In genomic region chr5:108628891-108629633, GRCm38 (mm10) we compare ENCODE assay signal across 8 mouse cellular contexts. TPM values are rescaled to one million over a fixed set of nuclear protein-coding genes. Genes with fewer than 3 reads are reported as not detected.
A peak's percentile ranks its signal among the peaks of the same experiment; 100 is the strongest.
DNase-seq lines count a peak whose midpoint lies in the region; ATAC-seq lines count a peak whose summit lies in the region.

No protein-coding gene starts in this region.

- H3K4me3 ChIP-seq in lung, embryonic 15.5 days, result peak overlapping the region; percentile 90
- peak overlapping the region; percentile 96 for H3K4me3 ChIP-seq in macrophage (ENCODE audit: inconsistent target)

- DNase-seq in lung, postnatal 4 days, result no peak
- peak; percentile 36 for DNase-seq in ZHBTc4 (ENCODE audit: low read depth, low spot score)
- DNase-seq in right cerebral cortex, adult 2 months (ENCODE audit: low spot score in 2 of 2), result no peak
- no peak for DNase-seq in spleen, postnatal 4 days (ENCODE audit: low spot score in 2 of 2)
- DNase-seq in retina, postnatal 1 day, result no peak

- peak overlapping the region; percentile 86 for H3K4me2 ChIP-seq in lung, embryonic 15.5 days

- peak overlapping the region; percentile 95 for H3K9ac ChIP-seq in lung, embryonic 15.5 days

- peak; percentile 88 for ATAC-seq in lung, embryonic 15.5 days (ENCODE audit: borderline replicate concordance, extremely low read depth, low FRiP score, low TSS enrichment)
- ATAC-seq in granulocyte monocyte progenitor cell, adult 5-6 weeks (replicated peaks; ENCODE audit: poor library complexity, severe bottlenecking), result peak; percentile 38

- peaks cover 63% of the 10 kb centered on the region for H3K79me2 ChIP-seq in macrophage (ENCODE audit: inconsistent target)

- H3K4me1 ChIP-seq in lung, embryonic 15.5 days, result peaks cover 23% of the 10 kb centered on the region

- H3K27ac ChIP-seq in lung, embryonic 15.5 days, result peak overlapping the region; percentile 89
- H3K27ac ChIP-seq in macrophage, result peak overlapping the region; percentile 82

- 2% methylated on average over 32 of the region's 32 CpGs for WGBS in lung, embryonic 15.5 days
- 1% methylated on average over 32 of the region's 32 CpGs for WGBS in macrophage (ENCODE audit: missing documents)

- no peaks in the 10 kb centered on the region for H3K27me3 ChIP-seq in lung, embryonic 15.5 days

- H3K36me3 ChIP-seq in lung, embryonic 15.5 days, result peaks cover 5% of the 10 kb centered on the region; the same call in 1 of the 2 replicates
- H3K36me3 ChIP-seq in macrophage (ENCODE audit: inconsistent target), result peaks cover 10% of the 10 kb centered on the region

- H3K9me3 ChIP-seq in lung, embryonic 15.5 days, result no peaks in the 10 kb centered on the region

RNA-seq across cellular contexts. Expression of gene Gak, which starts 0.5 kb away (rescaled TPM):
- polyA plus RNA-seq in lung, embryonic 15.5 days (2015; fragmentation: Nextera tagmentation; extraction: Ambion mirVana), result 46.5 and 49.0 TPM in 2 replicates
- 78.7 and 82.2 TPM in 2 replicates for total RNA-seq in granulocyte monocyte progenitor cell, adult 5-6 weeks (2014; fragmentation: Nextera tagmentation)
- 91.8 and 111 TPM in 2 replicates for total RNA-seq in granulocyte monocyte progenitor cell, adult 5-6 weeks (2017)
- 100 to 1,000 TPM; 171 to 386 (median 270) TPM for total RNA-seq in macrophage (2018; cell fraction: chromatin; rRNA removed)
- 100 to 1,000 TPM in 20 of 26 experiments, 10 to 100 TPM in 6; 90.1 to 119 (median 107) TPM for total RNA-seq in macrophage (2018; cell fraction: cytosol; rRNA removed)
- total RNA-seq in macrophage (2018; cell fraction: nucleus; rRNA removed), result 100 to 1,000 TPM; 124 to 231 (median 179) TPM
- polyA plus RNA-seq in macrophage (2018), result 90.7 to 115 TPM (median 92.4 TPM) in 3 replicates

RNA-seq across cellular contexts. Expression of gene Tmem175, which starts 0.5 kb away (rescaled TPM):
- polyA plus RNA-seq in lung, embryonic 15.5 days (2015; fragmentation: Nextera tagmentation; extraction: Ambion mirVana), result 28.3 and 29.5 TPM in 2 replicates
- 24.4 and 29.3 TPM in 2 replicates for total RNA-seq in granulocyte monocyte progenitor cell, adult 5-6 weeks (2014; fragmentation: Nextera tagmentation)
- 11.0 and 17.6 TPM in 2 replicates for total RNA-seq in granulocyte monocyte progenitor cell, adult 5-6 weeks (2017)
- 10 to 100 TPM in 21 of 26 experiments, 1 to 10 TPM in 5; 4.2 to 72.9 (median 25.0) TPM for total RNA-seq in macrophage (2018; cell fraction: chromatin; rRNA removed)
- 10 to 100 TPM; 19.2 to 37.3 (median 26.2) TPM for total RNA-seq in macrophage (2018; cell fraction: cytosol; rRNA removed)
- 10 to 100 TPM; 12.0 to 76.8 (median 26.2) TPM for total RNA-seq in macrophage (2018; cell fraction: nucleus; rRNA removed)
- 20.7 to 30.7 TPM (median 24.4 TPM) in 3 replicates for polyA plus RNA-seq in macrophage (2018)

RNA-seq across cellular contexts. Expression of gene Idua, which starts 31.1 kb away (rescaled TPM):
- polyA plus RNA-seq in lung, embryonic 15.5 days (2015; fragmentation: Nextera tagmentation; extraction: Ambion mirVana), result 12.1 and 14.5 TPM in 2 replicates
- total RNA-seq in granulocyte monocyte progenitor cell, adult 5-6 weeks (2014; fragmentation: Nextera tagmentation), result 13.3 and 18.6 TPM in 2 replicates
- 5.9 and 6.4 TPM in 2 replicates for total RNA-seq in granulocyte monocyte progenitor cell, adult 5-6 weeks (2017)
- total RNA-seq in macrophage (2018; cell fraction: chromatin; rRNA removed), result 100 to 1,000 TPM in 14 of 26 experiments, 10 to 100 TPM in 12; 29.9 to 153 (median 104) TPM
- 10 to 100 TPM; 34.4 to 64.8 (median 50.2) TPM for total RNA-seq in macrophage (2018; cell fraction: cytosol; rRNA removed)
- total RNA-seq in macrophage (2018; cell fraction: nucleus; rRNA removed), result 100 to 1,000 TPM in 22 of 26 experiments, 10 to 100 TPM in 4; 41.0 to 248 (median 136) TPM
- polyA plus RNA-seq in macrophage (2018), result 33.4 to 53.3 TPM (median 50.8 TPM) in 3 replicates

RNA-seq across cellular contexts. Expression of gene Dgkq, which starts 40.4 kb away (rescaled TPM):
- polyA plus RNA-seq in lung, embryonic 15.5 days (2015; fragmentation: Nextera tagmentation; extraction: Ambion mirVana), result 10.7 and 11.7 TPM in 2 replicates
- total RNA-seq in granulocyte monocyte progenitor cell, adult 5-6 weeks (2014; fragmentation: Nextera tagmentation), result 9.3 and 9.5 TPM in 2 replicates
- 8.3 and 9.1 TPM in 2 replicates for total RNA-seq in granulocyte monocyte progenitor cell, adult 5-6 weeks (2017)
- total RNA-seq in macrophage (2018; cell fraction: chromatin; rRNA removed), result 100 to 1,000 TPM in 9 of 26 experiments, 10 to 100 TPM in 17; 31.3 to 213 (median 93.0) TPM
- total RNA-seq in macrophage (2018; cell fraction: cytosol; rRNA removed), result 10 to 100 TPM in 2 of 26 experiments, 1 to 10 TPM in 24; 5.0 to 10.7 (median 7.4) TPM
- total RNA-seq in macrophage (2018; cell fraction: nucleus; rRNA removed), result 10 to 100 TPM; 13.5 to 74.1 (median 32.1) TPM
- polyA plus RNA-seq in macrophage (2018), result 5.8 to 11.1 TPM (median 8.4 TPM) in 3 replicates

RNA-seq across cellular contexts. Expression of gene Slc26a1, which starts 46.3 kb away (rescaled TPM):
- polyA plus RNA-seq in lung, embryonic 15.5 days (2015; fragmentation: Nextera tagmentation; extraction: Ambion mirVana), result 0.39 and 0.50 TPM in 2 replicates
- not detected in 2 replicates for total RNA-seq in granulocyte monocyte progenitor cell, adult 5-6 weeks (2014; fragmentation: Nextera tagmentation)
- total RNA-seq in granulocyte monocyte progenitor cell, adult 5-6 weeks (2017), result 0.10 TPM in 1 of 2 replicates, not detected in the other
- total RNA-seq in macrophage (2018; cell fraction: chromatin; rRNA removed), result under 1 TPM in 5 of 26 experiments, not detected in 21; 0.19 to 0.43 (median 0.37) TPM
- total RNA-seq in macrophage (2018; cell fraction: cytosol; rRNA removed), result not detected
- not detected for total RNA-seq in macrophage (2018; cell fraction: nucleus; rRNA removed)
- not detected in 3 replicates for polyA plus RNA-seq in macrophage (2018)
